Mouse (Mus musculus) MEL (cell line): Measurements from ENCODE around the gene Cyp2d22. TPM values are rescaled to one million over a fixed set of nuclear protein-coding genes. Genes with fewer than 3 reads are reported as not detected.

ENCODE experiments used
- DNase-seq: peaks from one replicate; pipeline ENCODE4 v3.0.0; 2011; ENCODE audit warnings: low read depth, low spot score
- H3K27ac ChIP-seq: 2 replicates; pipeline ENCODE4 v1.5.1; 2012; ENCODE audit warnings: low read depth, mild to moderate bottlenecking, control low read depth, low read length, moderate library complexity; ENCODE audit not compliant: control insufficient read depth
- H3K27me3 ChIP-seq, 2 experiments: fragments of 150-350 bp in 1 of 2; sonication (generic) in 1 of 2; 2 replicates each; pipeline ENCODE4 v1.6.1; 2012; ENCODE audit warnings: low read length in 2 of 2, mild to moderate bottlenecking in 2 of 2, improper control_type of control experiment in 1 of 2, moderate library complexity in 1 of 2; ENCODE audit not compliant: insufficient read depth in 2 of 2, control insufficient read depth in 1 of 2
- H3K36me3 ChIP-seq, 2 experiments: 2 replicates each; pipeline ENCODE4 v1.6.1; 2012 to 2014; ENCODE audit warnings: low read length in 2 of 2, improper control_type of control experiment in 1 of 2, inconsistent platforms in 1 of 2, mild to moderate bottlenecking in 1 of 2; ENCODE audit not compliant: insufficient read depth in 2 of 2, control insufficient read depth in 1 of 2
- H3K4me1 ChIP-seq, 2 experiments: fragments of 150-350 bp in 1 of 2; sonication (generic) in 1 of 2; 2 replicates each; pipeline ENCODE4 v1.6.1; 2012; ENCODE audit warnings: low read length in 2 of 2, improper control_type of control experiment in 1 of 2, mild to moderate bottlenecking in 1 of 2; ENCODE audit not compliant: insufficient read depth in 2 of 2, control insufficient read depth in 1 of 2
- H3K4me3 ChIP-seq, 2 experiments: fragments of 150-350 bp in 1 of 2; sonication (generic) in 1 of 2; 2 replicates each; pipeline ENCODE4 v1.5.1; 2012; ENCODE audit warnings: low read depth in 2 of 2, low read length in 2 of 2, mild to moderate bottlenecking in 2 of 2, moderate library complexity in 2 of 2, control low read depth in 1 of 2, improper control_type of control experiment in 1 of 2; ENCODE audit not compliant: control insufficient read depth in 1 of 2, insufficient read depth in 1 of 2
- H3K79me2 ChIP-seq: 2 replicates; pipeline ENCODE4 v1.6.1; 2012; ENCODE audit warnings: mild to moderate bottlenecking, low read length, moderate library complexity; ENCODE audit not compliant: control insufficient read depth, poor library complexity, insufficient read depth
- H3K9ac ChIP-seq: 2 replicates; pipeline ENCODE4 v1.6.1; 2012; ENCODE audit warnings: low read depth, mild to moderate bottlenecking, control low read depth, low read length, moderate library complexity; ENCODE audit not compliant: control insufficient read depth, poor library complexity, severe bottlenecking
- H3K9me3 ChIP-seq: fragments of 150-350 bp; sonication (generic); replicated peaks from 2 replicates; pipeline ENCODE4 v1.6.1; 2012; ENCODE audit warnings: mild to moderate bottlenecking, low read length, improper control_type of control experiment, moderate library complexity; ENCODE audit not compliant: insufficient read depth
- CHD1 ChIP-seq: IDR thresholded peaks from 2 replicates; pipeline ENCODE4 v1.6.1; 2012; ENCODE audit warnings: low read depth, mild to moderate bottlenecking, inconsistent platforms, low read length, improper control_type of control experiment
- ELF1 ChIP-seq: IDR thresholded peaks from 2 replicates; pipeline ENCODE4 v1.6.1; 2014; ENCODE audit warnings: low read depth, mild to moderate bottlenecking, inconsistent platforms, low read length, improper control_type of control experiment, moderate library complexity
- JUND ChIP-seq: IDR thresholded peaks from 2 replicates; pipeline ENCODE4 v1.6.1; 2011; ENCODE audit warnings: low read depth, mild to moderate bottlenecking, improper control_type of control experiment, low read length
- KAT2A ChIP-seq: conservative IDR thresholded peaks from 2 replicates; pipeline ENCODE4 v1.6.1; 2012; ENCODE audit warnings: low read depth, low read length, improper control_type of control experiment, inconsistent platforms
- MAFK ChIP-seq: IDR thresholded peaks from 2 replicates; pipeline ENCODE4 v1.6.1; 2011; ENCODE audit warnings: low read depth, mild to moderate bottlenecking, low read length, improper control_type of control experiment, borderline replicate concordance
- MAX ChIP-seq: IDR thresholded peaks from 2 replicates; pipeline ENCODE4 v1.6.1; 2011; ENCODE audit warnings: low read length, improper control_type of control experiment
- MAZ ChIP-seq: IDR thresholded peaks from 2 replicates; pipeline ENCODE4 v1.6.1; 2012; ENCODE audit warnings: low read depth, mild to moderate bottlenecking, inconsistent platforms, low read length, improper control_type of control experiment
- MEF2A ChIP-seq: IDR thresholded peaks from 2 replicates; pipeline ENCODE4 v1.6.1; 2014; ENCODE audit warnings: low read depth, mild to moderate bottlenecking, inconsistent platforms, low read length, improper control_type of control experiment; ENCODE audit not compliant: poor library complexity, insufficient replicate concordance, severe bottlenecking; ENCODE audit errors: extremely low read depth
- MXI1 ChIP-seq: IDR thresholded peaks from 2 replicates; pipeline ENCODE4 v1.6.1; 2011; ENCODE audit warnings: mild to moderate bottlenecking, low read depth, low read length, improper control_type of control experiment
- MYC ChIP-seq: IDR thresholded peaks from 2 replicates; pipeline ENCODE4 v1.6.1; 2011; ENCODE audit warnings: low read depth, mild to moderate bottlenecking, low read length, improper control_type of control experiment, moderate library complexity
- POLR2AphosphoS2 ChIP-seq: IDR thresholded peaks from 2 replicates; pipeline ENCODE4 v1.6.1; 2011; ENCODE audit warnings: low read length, improper control_type of control experiment
- RCOR1 ChIP-seq: IDR thresholded peaks from 2 replicates; pipeline ENCODE4 v1.6.1; 2012; ENCODE audit warnings: low read depth, mild to moderate bottlenecking, inconsistent platforms, low read length, improper control_type of control experiment
- SMC3 ChIP-seq: IDR thresholded peaks from 2 replicates; pipeline ENCODE4 v1.6.1; 2011; ENCODE audit warnings: low read depth, low read length, improper control_type of control experiment
- TAL1 ChIP-seq: IDR thresholded peaks from 2 replicates; pipeline ENCODE4 v1.6.1; 2012; ENCODE audit warnings: mild to moderate bottlenecking, inconsistent platforms, low read length, moderate library complexity, mixed read lengths
- TCF12 ChIP-seq: IDR thresholded peaks from 2 replicates; pipeline ENCODE4 v1.6.1; 2014; ENCODE audit warnings: low read depth, mild to moderate bottlenecking, inconsistent platforms, low read length, improper control_type of control experiment, moderate library complexity
- USF1 ChIP-seq: IDR thresholded peaks from 2 replicates; pipeline ENCODE4 v1.6.1; 2014; ENCODE audit warnings: low read depth, mild to moderate bottlenecking, inconsistent platforms, low read length, improper control_type of control experiment, moderate library complexity
- ZNF384 ChIP-seq: IDR thresholded peaks from 2 replicates; pipeline ENCODE4 v1.6.1; 2012; ENCODE audit warnings: low read depth, mild to moderate bottlenecking, inconsistent platforms, low read length, improper control_type of control experiment
- polyA plus RNA-seq, 2 experiments: library from polyadenylated mRNA; stranded (reverse) in 1 of 2; unstranded in 1 of 2; fragments of >175 nt in 1 of 2; fragments of >200 nt in 1 of 2; gene quantifications; 2 replicates each; pipeline versions ENCODE4 v1.2.1 to v1.2.4; 2012; ENCODE audit warnings: low replicate concordance in 2 of 2, low read depth in 1 of 2; ENCODE audit not compliant: insufficient read length in 2 of 2, insufficient read depth in 1 of 2, missing spikeins in 1 of 2
- total RNA-seq: library from RNA; depleted of rRNA; stranded (reverse); fragments of 300-350 nt; gene quantifications from 2 replicates; pipeline ENCODE4 v1.2.3, GENCODE M21; 2012

Gene Cyp2d22
- total and polyA plus RNA-seq, 3 experiments: 0.10 TPM; not detected in 2

GRCm38 (mm10) chr15:82406981-82407380 is 26.9 kb upstream of the Cyp2d22 start, which contains the start of gene Cyp2d10:
TSS of gene Cyp2d10 (minus strand) at chr15:82407195.
- DNase-seq: no peak
- no peaks in the 10 kb centered on the region for H3K9me3 ChIP-seq
- H3K79me2 ChIP-seq: no peaks in the 10 kb centered on the region
- H3K27ac ChIP-seq: no peak within 1 kb of the TSS
- H3K36me3 ChIP-seq: no peaks in the 10 kb centered on the region
- no peak within 1 kb of the TSS for H3K9ac ChIP-seq
- peaks cover 0 to 5% of the 10 kb centered on the region in 2 experiments; a peak in 2 of 4 replicates for H3K27me3 ChIP-seq
- H3K4me1 ChIP-seq: no peaks in the 10 kb centered on the region
- TF ChIP-seq SMC3: no peak
- TF ChIP-seq RCOR1: no peak
- TF ChIP-seq TCF12: no peak
- no peak for TF ChIP-seq ZNF384
- no peak for TF ChIP-seq KAT2A
- H3K4me3 ChIP-seq: no peak within 1 kb of the TSS

GRCm38 (mm10) chr15:82404163-82404562 is 24.1 kb upstream of the Cyp2d22 start:
- no peaks in the 10 kb centered on the region for H3K79me2 ChIP-seq
- no peak overlapping the region for H3K9ac ChIP-seq
- DNase-seq: no peak
- H3K36me3 ChIP-seq: no peaks in the 10 kb centered on the region
- H3K4me3 ChIP-seq: no peak overlapping the region
- peaks cover 0 to 5% of the 10 kb centered on the region in 2 experiments; a peak in 2 of 4 replicates for H3K27me3 ChIP-seq
- no peak for TF ChIP-seq MAX
- TF ChIP-seq ELF1: no peak
- no peak for TF ChIP-seq POLR2AphosphoS2
- TF ChIP-seq JUND: no peak
- TF ChIP-seq TAL1: no peak
- no peak for TF ChIP-seq TCF12
- no peak for TF ChIP-seq MYC
- TF ChIP-seq MAZ: no peak
- no peaks in the 10 kb centered on the region for H3K4me1 ChIP-seq
- no peaks in the 10 kb centered on the region for H3K9me3 ChIP-seq
- no peak overlapping the region for H3K27ac ChIP-seq

- no peak overlapping the region for H3K4me3 ChIP-seq
- no peaks in the 10 kb centered on the region for H3K4me1 ChIP-seq
- H3K27ac ChIP-seq: no peak overlapping the region
- no peaks in the 10 kb centered on the region for H3K36me3 ChIP-seq
- no peaks in the 10 kb centered on the region for H3K9me3 ChIP-seq
- DNase-seq: no peak
- H3K79me2 ChIP-seq: no peaks in the 10 kb centered on the region
- no peak for TF ChIP-seq MXI1
- TF ChIP-seq USF1: no peak
- no peak for TF ChIP-seq MEF2A
- no peak for TF ChIP-seq CHD1
- TF ChIP-seq MAFK: no peak
- no peak overlapping the region for H3K9ac ChIP-seq
- peaks cover 0 to 5% of the 10 kb centered on the region in 2 experiments; a peak in 2 of 4 replicates for H3K27me3 ChIP-seq
Observed at GRCm38 (mm10) chr15:82403606-82404005, 23.5 kb upstream of the Cyp2d22 start.
